Mouse (Mus musculus): ENCODE data around the gene March8. TPM values are rescaled to one million over a fixed set of nuclear protein-coding genes. Genes with fewer than 3 reads are reported as not detected.
"Not testable (repeated sequence)": the region's sequence is repeated elsewhere in the genome, so short reads cannot be mapped to it uniquely, and the experiment has no call there.

The March8 gene
- 10 to 100 TPM; 48.4 to 50.1 TPM for total RNA-seq (2021)

DNA sequence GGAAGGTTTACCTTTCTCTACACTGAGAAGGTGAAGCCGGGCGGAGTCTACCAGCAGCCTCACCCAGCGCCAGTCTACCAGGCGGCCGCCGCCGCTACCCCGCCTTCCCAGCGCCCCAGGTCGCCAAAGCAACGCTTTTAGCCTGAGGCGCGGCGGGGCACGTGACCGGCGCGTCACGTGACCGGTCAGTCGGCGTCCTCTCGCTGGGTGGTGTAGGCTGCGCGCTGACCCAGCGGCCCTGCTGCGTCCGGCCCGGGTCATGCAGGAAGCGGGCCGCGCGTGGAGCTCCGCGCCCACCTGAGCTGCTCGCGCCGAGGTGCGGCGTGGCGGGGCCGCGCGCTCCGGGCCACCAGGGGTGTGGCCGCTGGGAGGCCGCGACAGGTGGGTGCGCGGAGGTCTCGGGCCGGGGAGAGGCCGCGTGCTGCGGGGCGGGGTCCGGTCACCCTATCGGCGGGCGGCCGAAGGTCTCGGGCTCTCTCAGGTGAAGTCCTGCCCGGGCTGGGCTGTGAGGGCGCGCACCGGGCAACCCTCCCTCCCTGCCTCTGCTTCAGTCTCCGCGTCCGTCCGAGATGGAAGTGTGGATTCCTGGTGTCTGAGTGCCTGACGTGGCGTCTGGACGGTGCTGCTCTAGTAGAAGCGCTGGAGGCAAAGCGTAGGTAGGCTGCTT, at the start of gene March8:
Gene March8 (plus strand): TSS at position 190 of the 667 bp plus-strand sequence.
- intact Hi-C loops (cut with DNase I), result loop anchor here (5.0 kb wide), 1 partner anchor 76 kb away; the partner anchor contains the start of gene Zfand4
- peak; percentile 85 to 92 for DNase-seq (ENCODE audit: low spot score in 2 of 2)

GRCm38 (mm10) chr6:116311411-116311810, 26.4 kb upstream of the March8 start:
- intact Hi-C loops (cut with DNase I), result no loop called here
- no peak for DNase-seq (ENCODE audit: low spot score in 2 of 2)

- intact Hi-C loops (cut with DNase I), result no loop called here
- DNase-seq (ENCODE audit: low spot score in 2 of 2), result no peak
Observed at GRCm38 (mm10) chr6:116319259-116319658, 18.6 kb upstream of the March8 start.

- intact Hi-C loops (cut with DNase I), result no loop called here
- DNase-seq (ENCODE audit: low spot score in 2 of 2), result no peak
Observed at GRCm38 (mm10) chr6:116326641-116327040, 11.2 kb upstream of the March8 start.

GRCm38 (mm10) chr6:116331396-116331795, 6.4 kb upstream of the March8 start:
- no peak for DNase-seq (ENCODE audit: low spot score in 2 of 2)
- intact Hi-C loops (cut with DNase I), result no loop called here

DNA sequence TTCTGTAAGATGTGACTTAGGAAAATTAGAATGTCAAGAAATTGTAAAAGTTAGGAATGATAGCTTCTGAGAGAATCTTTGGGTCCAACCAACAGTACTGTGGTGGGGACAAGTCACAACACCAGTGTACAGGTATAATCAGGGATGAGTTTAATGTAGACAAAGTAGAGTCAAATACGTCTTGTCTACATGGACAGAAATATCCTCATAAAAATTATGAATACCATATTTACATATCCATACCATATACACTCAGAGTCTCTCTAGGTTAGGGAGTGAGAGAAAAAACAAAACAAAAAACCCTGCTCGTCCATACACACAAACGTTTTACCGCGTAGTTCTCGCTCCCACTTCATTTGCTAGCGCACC, 374 bp upstream of the March8 start:
- DNase-seq (ENCODE audit: low spot score in 2 of 2), result no peak
- intact Hi-C loops (cut with DNase I), result loop anchor here (5.0 kb wide), 1 partner anchor 75 kb away; the partner anchor contains the start of gene Zfand4

- intact Hi-C loops (cut with DNase I), result loop anchor here (5.0 kb wide), 1 partner anchor 76 kb away; the partner anchor contains the start of gene Zfand4
- DNase-seq (ENCODE audit: low spot score in 2 of 2), result no peak
Observed at GRCm38 (mm10) chr6:116338520-116338919, 696 bp downstream of the March8 start.

DNA sequence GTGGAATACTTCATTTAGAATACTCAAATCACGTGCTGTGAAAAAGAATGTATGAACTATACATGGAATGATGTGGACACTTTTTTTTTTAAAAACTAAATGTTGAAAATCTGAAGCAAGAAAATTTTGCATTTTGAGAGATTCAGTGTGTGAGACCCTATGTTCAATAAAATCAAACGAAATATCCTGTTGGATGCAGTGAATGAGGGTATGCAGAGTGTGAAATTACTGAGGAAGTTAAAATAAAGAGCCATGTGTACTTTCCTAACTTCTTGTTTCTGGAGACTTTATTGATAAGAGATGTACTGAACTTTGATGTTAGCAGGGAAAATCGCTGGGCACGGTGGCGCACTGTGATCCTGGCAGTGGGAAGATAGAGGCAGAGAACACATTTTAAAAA, 1.3 kb downstream of the March8 start:
- intact Hi-C loops (cut with DNase I), result loop anchor here (5.0 kb wide), 1 partner anchor 77 kb away; the partner anchor contains the start of gene Zfand4
- no peak for DNase-seq (ENCODE audit: low spot score in 2 of 2)

GRCm38 (mm10) chr6:116340521-116340920, 2.7 kb downstream of the March8 start:
- intact Hi-C loops (cut with DNase I), result no loop called here
- DNase-seq (ENCODE audit: low spot score in 2 of 2), result no peak

GRCm38 (mm10) chr6:116347953-116348352, 10.1 kb downstream of the March8 start:
- no peak for DNase-seq (ENCODE audit: low spot score in 2 of 2)

GRCm38 (mm10) chr6:116349997-116350396, 12.2 kb downstream of the March8 start:
- intact Hi-C loops (cut with DNase I), result no loop called here

More at GRCm38 (mm10) chr6:116347953-116348352, 10.1 kb downstream of the March8 start:
- intact Hi-C loops (cut with DNase I), result no loop called here

DNA sequence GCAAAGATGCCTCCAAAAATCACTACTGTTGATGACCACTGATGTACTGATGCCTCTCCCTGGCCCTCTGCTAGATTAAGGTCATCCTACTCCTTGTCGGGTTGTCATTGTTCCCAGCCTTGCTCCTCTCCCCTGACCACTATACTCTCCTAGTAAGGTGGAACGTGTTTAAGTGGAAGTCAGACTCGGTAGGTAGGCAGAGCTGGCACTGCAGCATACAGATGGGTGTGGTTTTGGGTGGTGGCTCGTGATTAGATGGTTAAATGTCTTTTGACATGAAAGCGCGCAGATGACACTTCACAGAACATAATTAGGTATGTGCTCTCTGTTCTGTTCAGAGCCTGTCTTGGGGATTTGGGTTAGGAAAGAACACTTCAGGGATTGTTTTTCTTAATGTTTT, 12.8 kb downstream of the March8 start:
- intact Hi-C loops (cut with DNase I), result no loop called here
- DNase-seq (ENCODE audit: low spot score in 2 of 2), result no peak

More at GRCm38 (mm10) chr6:116349997-116350396, 12.2 kb downstream of the March8 start:
- DNase-seq (ENCODE audit: low spot score in 2 of 2), result no peak

GRCm38 (mm10) chr6:116351534-116351933, 13.7 kb downstream of the March8 start:
- intact Hi-C loops (cut with DNase I), result no loop called here
- DNase-seq (ENCODE audit: low spot score in 2 of 2), result no peak

DNA sequence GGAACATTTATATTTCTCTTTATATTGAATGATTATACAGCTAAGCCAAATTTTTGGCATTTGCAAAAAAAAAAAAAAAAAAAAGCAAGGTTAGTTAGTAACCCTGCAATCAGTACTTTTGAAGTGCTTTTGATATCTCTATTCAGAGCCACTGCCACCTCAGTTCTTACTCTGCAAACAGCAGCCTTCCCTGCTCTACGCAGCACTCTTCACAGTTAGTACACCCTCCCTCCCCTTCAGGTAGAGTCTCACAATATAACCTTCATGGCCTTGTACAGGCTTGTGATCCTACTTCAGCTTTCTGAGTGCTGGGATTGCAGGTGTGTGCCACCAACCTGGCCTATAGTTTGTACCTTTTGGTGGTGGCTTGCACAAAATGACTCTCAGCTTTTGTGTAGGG, 15.6 kb downstream of the March8 start:
- no peak for DNase-seq (ENCODE audit: low spot score in 2 of 2)
- intact Hi-C loops (cut with DNase I), result no loop called here

- intact Hi-C loops (cut with DNase I); DNase-seq (ENCODE audit: low spot score in 2 of 2): not testable (repeated sequence)
Observed at GRCm38 (mm10) chr6:116356311-116356947, 18.6 kb downstream of the March8 start.

- intact Hi-C loops (cut with DNase I), result no loop called here
- DNase-seq (ENCODE audit: low spot score in 2 of 2), result no peak
Observed at GRCm38 (mm10) chr6:116356948-116357325, 19.1 kb downstream of the March8 start.

DNA sequence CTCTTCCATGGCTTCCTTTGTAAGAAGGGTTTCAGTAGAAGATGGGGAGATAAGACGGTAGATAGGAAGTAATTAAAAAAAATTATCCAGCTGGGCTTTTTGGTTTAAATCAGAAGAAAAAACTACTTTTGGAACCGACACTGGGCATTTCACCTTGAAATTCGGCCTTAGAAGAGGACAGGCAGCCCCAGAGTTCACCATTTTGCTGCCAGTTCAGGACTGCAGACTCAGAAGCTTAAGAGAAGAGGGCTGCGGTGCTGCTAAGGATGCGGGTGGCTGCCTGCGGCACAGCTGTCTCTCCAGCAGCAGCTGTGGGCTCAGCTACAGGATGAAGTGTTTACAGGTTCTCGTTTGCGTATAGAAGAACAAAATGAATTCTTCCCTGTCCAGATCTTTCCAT, 20.2 kb downstream of the March8 start:
- no peak for DNase-seq (ENCODE audit: low spot score in 2 of 2)
- intact Hi-C loops (cut with DNase I), result no loop called here

- DNase-seq (ENCODE audit: low spot score in 2 of 2), result no peak
- intact Hi-C loops (cut with DNase I), result no loop called here
Observed at GRCm38 (mm10) chr6:116359256-116359655, 21.4 kb downstream of the March8 start.

DNA sequence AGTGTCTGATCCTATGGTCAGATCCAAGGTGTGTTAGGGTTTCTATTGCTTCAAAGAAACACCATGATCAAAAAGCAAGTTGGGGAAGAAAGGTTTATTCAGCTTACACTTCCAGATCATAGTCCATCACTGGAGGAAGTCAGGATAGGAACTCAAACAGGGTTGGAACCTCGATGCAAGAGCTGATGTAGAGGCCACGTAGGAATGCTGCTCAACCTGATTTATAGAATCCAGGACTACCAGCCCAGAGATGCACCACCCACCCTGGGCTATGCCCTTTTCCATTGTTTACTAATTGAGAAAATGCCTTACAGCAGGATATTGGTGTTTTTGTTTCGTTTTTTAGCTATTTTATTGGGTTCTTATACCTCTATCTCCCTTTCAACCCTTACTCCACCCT, 23.6 kb downstream of the March8 start:
- intact Hi-C loops (cut with DNase I), result no loop called here
- no peak for DNase-seq (ENCODE audit: low spot score in 2 of 2)

GRCm38 (mm10) chr6:116361993-116362392, 24.2 kb downstream of the March8 start:
- intact Hi-C loops (cut with DNase I), result no loop called here
- no peak for DNase-seq (ENCODE audit: low spot score in 2 of 2)

DNA sequence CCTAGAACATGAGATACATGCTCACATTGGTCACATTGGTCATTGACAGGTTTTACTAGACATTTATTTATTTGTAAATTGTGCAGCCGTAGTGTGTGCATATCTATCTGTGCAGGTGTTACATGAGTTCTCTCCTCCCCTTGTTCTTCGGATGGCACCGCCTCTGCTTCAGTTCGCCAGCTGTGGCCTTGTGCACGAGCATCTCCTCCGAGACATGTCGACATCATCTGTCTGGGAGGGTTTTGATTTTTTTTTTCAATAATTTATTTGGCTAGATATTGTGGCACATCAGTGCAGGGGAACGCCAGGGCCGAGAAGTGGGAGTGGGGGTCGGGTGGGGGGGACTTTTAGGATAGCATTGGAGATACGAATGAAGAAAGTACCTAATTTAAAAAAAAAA, 30.1 kb downstream of the March8 start:
- intact Hi-C loops (cut with DNase I), result no loop called here
- no peak for DNase-seq (ENCODE audit: low spot score in 2 of 2)

All from left cerebral cortex, postnatal 36 days (tissue).